Mouse (Mus musculus) liver, embryonic 15.5 days (tissue): ENCODE results near the gene Gm21190. TPM values are rescaled to one million over a fixed set of nuclear protein-coding genes. Genes with fewer than 3 reads are reported as not detected.
"Not testable (repeated sequence)": the region's sequence is repeated elsewhere in the genome, so short reads cannot be mapped to it uniquely, and the experiment has no call there.

Experiments used
- ATAC-seq: fragments of 200-750 bp; cut with Nextera tagmentation; 2 replicates; pipeline ENCODE4 v1.8.0; 2017; ENCODE audit warnings: moderate number of reproducible peaks, mild to moderate bottlenecking, moderate library complexity; ENCODE audit not compliant: insufficient read depth
- H3K27ac ChIP-seq: fragments of 300-500 bp; sonication (generic); replicated peaks from 2 replicates; pipeline ENCODE4 v1.5.1; 2015; ENCODE audit warnings: mild to moderate bottlenecking, inconsistent platforms
- H3K27me3 ChIP-seq: fragments of 300-500 bp; sonication (generic); 2 replicates; pipeline ENCODE4 v1.6.1; 2015; ENCODE audit warnings: mild to moderate bottlenecking, inconsistent platforms
- H3K36me3 ChIP-seq: fragments of 300-500 bp; sonication (generic); replicated peaks from 2 replicates; pipeline ENCODE4 v1.6.1; 2015; ENCODE audit warnings: moderate library complexity, mild to moderate bottlenecking, inconsistent platforms
- H3K4me1 ChIP-seq: fragments of 300-500 bp; sonication (generic); replicated peaks from 2 replicates; pipeline ENCODE4 v1.6.1; 2015; ENCODE audit warnings: inconsistent platforms
- H3K4me2 ChIP-seq: fragments of 300-500 bp; sonication (generic); 2 replicates; pipeline ENCODE4 v1.6.1; 2015; ENCODE audit warnings: moderate library complexity, mild to moderate bottlenecking, inconsistent platforms
- H3K4me3 ChIP-seq: fragments of 300-500 bp; sonication (generic); replicated peaks from 2 replicates; pipeline ENCODE4 v1.5.1; 2015; ENCODE audit warnings: mild to moderate bottlenecking, inconsistent platforms
- H3K9ac ChIP-seq: fragments of 300-500 bp; sonication (generic); 2 replicates; pipeline ENCODE4 v1.6.1; 2015; ENCODE audit warnings: moderate library complexity, mild to moderate bottlenecking, inconsistent platforms
- H3K9me3 ChIP-seq: fragments of 300-500 bp; sonication (generic); replicated peaks from 2 replicates; pipeline ENCODE4 v1.6.1; 2016; ENCODE audit warnings: inconsistent platforms
- WGBS: fragments of 180-500 bp; shearing (Covaris S2); methylation state at CpG from one replicate; pipeline ENCODE4 v1.1.7; 2015; ENCODE audit warnings: mixed read lengths; ENCODE audit not compliant: insufficient replicate concordance; 5-methylcytosine and 5-hydroxymethylcytosine counted together
- polyA plus RNA-seq: library from polyadenylated mRNA; unstranded; fragments of >200 nt; fragmentation: Nextera tagmentation; extraction: Ambion mirVana; gene quantifications from 2 replicates; pipeline ENCODE4 v1.2.1, GENCODE M21; 2015

Gene Gm21190
- polyA plus RNA-seq, 1 experiment from 2014 or later = not detected

GRCm38 (mm10) chr5:15483576-15483975, 45.4 kb downstream of the Gm21190 start:
- not testable (repeated sequence) for H3K4me1 ChIP-seq, H3K4me3 ChIP-seq, ATAC-seq, H3K9me3 ChIP-seq, H3K27ac ChIP-seq, H3K9ac ChIP-seq, H3K36me3 ChIP-seq, H3K4me2 ChIP-seq, H3K27me3 ChIP-seq
- 37% methylated on average over 4 of the region's 4 CpGs for whole genome bisulfite sequencing

GRCm38 (mm10) chr5:15482815-15483214, 46.2 kb downstream of the Gm21190 start:
- not testable (repeated sequence) for H3K27ac ChIP-seq, H3K4me1 ChIP-seq, H3K36me3 ChIP-seq, H3K27me3 ChIP-seq, ATAC-seq, H3K4me2 ChIP-seq, H3K9ac ChIP-seq, H3K4me3 ChIP-seq, H3K9me3 ChIP-seq
- 34% methylated on average over 2 of the region's 2 CpGs for WGBS

- not testable (repeated sequence) for H3K27ac ChIP-seq, H3K4me1 ChIP-seq, H3K9me3 ChIP-seq, H3K36me3 ChIP-seq, H3K9ac ChIP-seq, H3K4me3 ChIP-seq, H3K4me2 ChIP-seq, ATAC-seq, H3K27me3 ChIP-seq
- 42% methylated on average over 1 of the region's 1 CpGs for WGBS
These were observed 52.6 kb downstream of the Gm21190 start, which contains the start of gene Gm21149 for GRCm38 (mm10) chr5:15476423-15476822. TSS of gene Gm21149 (minus strand) at chr5:15476523.

Other genes with a start within 250 kb of the Gm21190 start
- gene Gm21149, start 52.7 kb downstream of the Gm21190 start, polyA plus RNA-seq = not detected in 2 replicates
- gene Gm21083, start 48.1 kb upstream of the Gm21190 start, polyA plus RNA-seq = not detected in 2 replicates
- gene Speer4d, start 89.8 kb upstream of the Gm21190 start, polyA plus RNA-seq = not detected in 2 replicates
- not detected in 2 replicates for gene 4930572O03Rik, start 127.8 kb upstream of the Gm21190 start, polyA plus RNA-seq
- gene Speer4c, start 185.0 kb upstream of the Gm21190 start, polyA plus RNA-seq = not detected in 2 replicates